Mouse (Mus musculus) small intestine, adult 2 months (tissue): ENCODE data around the gene Lpin1. TPM values are rescaled to one million over a fixed set of nuclear protein-coding genes. Genes with fewer than 3 reads are reported as not detected.

Experiments
- H3K27ac ChIP-seq: fragments of 200-500 bp; 2 replicates; pipeline ENCODE4 v1.5.1; 2012; ENCODE audit warnings: low read depth, low read length, control low read depth, inconsistent platforms; ENCODE audit not compliant: insufficient read depth
- H3K27me3 ChIP-seq: fragments of 200-500 bp; 2 replicates; pipeline ENCODE4 v1.6.1; 2012; ENCODE audit warnings: mild to moderate bottlenecking, moderate library complexity, low read length, inconsistent platforms; ENCODE audit not compliant: control insufficient read depth, insufficient read depth
- H3K36me3 ChIP-seq: fragments of 200-500 bp; 2 replicates; pipeline ENCODE4 v1.6.1; 2012; ENCODE audit warnings: mild to moderate bottlenecking, low read length, control low read depth, inconsistent platforms; ENCODE audit not compliant: control insufficient read depth, insufficient read depth
- H3K4me1 ChIP-seq: fragments of 200-500 bp; 2 replicates; pipeline ENCODE4 v1.6.1; 2012; ENCODE audit warnings: low read length, inconsistent platforms, mixed read lengths; ENCODE audit not compliant: control insufficient read depth, insufficient read depth, insufficient read length
- H3K4me3 ChIP-seq: fragments of 200-500 bp; 2 replicates; pipeline ENCODE4 v1.5.1; 2012; ENCODE audit warnings: low read depth, mild to moderate bottlenecking, control low read depth, inconsistent platforms, low read length, moderate library complexity
- CTCF ChIP-seq: fragments of 200-500 bp; IDR thresholded peaks from 2 replicates; pipeline ENCODE4 v1.5.1; 2012; ENCODE audit warnings: low read depth, mild to moderate bottlenecking, control low read depth, inconsistent platforms, low read length, moderate library complexity, mixed read lengths; ENCODE audit not compliant: insufficient replicate concordance, insufficient read length; ENCODE audit errors: extremely low read depth
- POLR2A ChIP-seq: fragments of 200-500 bp; IDR thresholded peaks from 2 replicates; pipeline ENCODE4 v1.6.1; 2012; ENCODE audit warnings: low read depth, mild to moderate bottlenecking, control low read depth, inconsistent platforms, low read length, moderate library complexity
- WGBS: fragments of 180-500 bp; shearing (Covaris S2); methylation state at CpG from one replicate; pipeline ENCODE4 v1.1.7; 2018; 5-methylcytosine and 5-hydroxymethylcytosine counted together
- polyA plus RNA-seq: library from polyadenylated mRNA; depleted of rRNA; stranded (reverse); fragments of >200 nt; gene quantifications from 2 replicates; pipeline ENCODE4 v1.2.3, GENCODE M21; 2012

Lpin1 gene
- polyA plus RNA-seq, 1 experiment = 4.0 TPM

GRCm38 (mm10) chr12:16634075-16634813 is 23.5 kb upstream of the Lpin1 start:
- no peak overlapping the region for H3K27ac ChIP-seq
- no peaks in the 10 kb centered on the region for H3K27me3 ChIP-seq
- TF ChIP-seq POLR2A (no peak), CTCF (peak; percentile 82; the same call in 1 of the 2 replicates)
- no peak overlapping the region for H3K4me3 ChIP-seq
- H3K36me3 ChIP-seq = no peaks in the 10 kb centered on the region
- H3K4me1 ChIP-seq = peaks cover 4% of the 10 kb centered on the region; the same call in 1 of the 2 replicates
- WGBS = 49% methylated on average over 14 of the region's 14 CpGs

GRCm38 (mm10) chr12:16633235-16633634 is 22.5 kb upstream of the Lpin1 start:
- Histone ChIP-seq H3K27ac (no peak overlapping the region), H3K4me1 (peaks cover 4% of the 10 kb centered on the region; the same call in 1 of the 2 replicates), H3K4me3 (no peak overlapping the region), H3K36me3 (no peaks in the 10 kb centered on the region), H3K27me3 (no peaks in the 10 kb centered on the region)
- 81% methylated on average over 6 of the region's 6 CpGs for WGBS
- no peak for TF ChIP-seq POLR2A
- no peak for TF ChIP-seq CTCF

- TF ChIP-seq POLR2A = no peak
- no peak for TF ChIP-seq CTCF
- H3K27ac ChIP-seq = no peak overlapping the region
- H3K27me3 ChIP-seq = no peaks in the 10 kb centered on the region
- peaks cover 4% of the 10 kb centered on the region; the same call in 1 of the 2 replicates for H3K4me1 ChIP-seq
- H3K4me3 ChIP-seq = no peak overlapping the region
- WGBS = 81% methylated on average over 2 of the region's 2 CpGs
- no peaks in the 10 kb centered on the region for H3K36me3 ChIP-seq
Observed at GRCm38 (mm10) chr12:16631423-16631822, 20.7 kb upstream of the Lpin1 start.

GRCm38 (mm10) chr12:16630866-16631185 is 20.1 kb upstream of the Lpin1 start:
- no peaks in the 10 kb centered on the region for H3K27me3 ChIP-seq
- 92% methylated on average over 1 of the region's 1 CpGs for WGBS
- no peaks in the 10 kb centered on the region for H3K36me3 ChIP-seq
- no peak overlapping the region for H3K27ac ChIP-seq
- H3K4me3 ChIP-seq = no peak overlapping the region
- TF ChIP-seq CTCF = no peak
- no peak for TF ChIP-seq POLR2A
- peaks cover 4% of the 10 kb centered on the region; the same call in 1 of the 2 replicates for H3K4me1 ChIP-seq

GRCm38 (mm10) chr12:16630152-16630865 is 19.5 kb upstream of the Lpin1 start:
- no peak overlapping the region for H3K27ac ChIP-seq
- no peaks in the 10 kb centered on the region for H3K27me3 ChIP-seq
- TF ChIP-seq CTCF = no peak
- TF ChIP-seq POLR2A = no peak
- WGBS = 40% methylated on average over 7 of the region's 7 CpGs
- peaks cover 4% of the 10 kb centered on the region; the same call in 1 of the 2 replicates for H3K4me1 ChIP-seq
- no peak overlapping the region for H3K4me3 ChIP-seq
- H3K36me3 ChIP-seq = no peaks in the 10 kb centered on the region

- TF ChIP-seq POLR2A (no peak), CTCF (no peak)
- 88% methylated on average over 3 of the region's 3 CpGs for WGBS
- no peaks in the 10 kb centered on the region for H3K36me3 ChIP-seq
- H3K4me1 ChIP-seq = peaks cover 12% of the 10 kb centered on the region; the same call in 1 of the 2 replicates
- no peaks in the 10 kb centered on the region for H3K27me3 ChIP-seq
- no peak overlapping the region for H3K27ac ChIP-seq
- H3K4me3 ChIP-seq = no peak overlapping the region
Observed at GRCm38 (mm10) chr12:16620230-16620629, 9.5 kb upstream of the Lpin1 start.

- H3K27me3 ChIP-seq = no peaks in the 10 kb centered on the region
- no peak for TF ChIP-seq POLR2A
- TF ChIP-seq CTCF = no peak
- peaks cover 12% of the 10 kb centered on the region; the same call in 1 of the 2 replicates for H3K4me1 ChIP-seq
- H3K4me3 ChIP-seq = no peak overlapping the region
- H3K36me3 ChIP-seq = no peaks in the 10 kb centered on the region
- WGBS = 91% methylated on average over 6 of the region's 6 CpGs
- H3K27ac ChIP-seq = no peak overlapping the region
Observed at GRCm38 (mm10) chr12:16619453-16619852, 8.7 kb upstream of the Lpin1 start.
